Mouse (Mus musculus): Measurements from ENCODE around the gene Mad1l1.

GRCm38 (mm10) chr5:140104891-140105290 is 216.5 kb downstream of the Mad1l1 start:
- no peak for TF ChIP-seq CTCF (conservative IDR thresholded peaks at IDR 0.05; ENCODE audit: insufficient read depth, insufficient read length, low read depth, low read length)
- no peak for TF ChIP-seq POLR2A (IDR thresholded peaks at IDR 0.05; ENCODE audit: low read depth, low read length)

All from kidney, adult 2 months (tissue).